Mouse (Mus musculus) erythroblast, embryonic 14.5 days (primary cell): ENCODE data around the gene Ahctf1. TPM values are rescaled to one million over a fixed set of nuclear protein-coding genes. Genes with fewer than 3 reads are reported as not detected.
"Not testable (repeated sequence)": the region's sequence is repeated elsewhere in the genome, so short reads cannot be mapped to it uniquely, and the experiment has no call there.

Source experiments
- H3K27me3 ChIP-seq: 2 replicates; pipeline ENCODE4 v1.6.1; 2012; ENCODE audit warnings: inconsistent platforms; ENCODE audit not compliant: control insufficient read depth
- H3K36me3 ChIP-seq: 2 replicates; pipeline ENCODE4 v1.6.1; 2012; ENCODE audit warnings: mild to moderate bottlenecking, inconsistent platforms; ENCODE audit not compliant: control insufficient read depth
- H3K4me1 ChIP-seq: 2 replicates; pipeline ENCODE4 v1.6.1; 2012; ENCODE audit warnings: inconsistent platforms; ENCODE audit not compliant: control insufficient read depth
- H3K4me3 ChIP-seq: replicated peaks from 2 replicates; pipeline ENCODE3; 2012; ENCODE audit warnings: moderate library complexity, mild to moderate bottlenecking, inconsistent platforms
- H3K9me3 ChIP-seq: 2 replicates; pipeline ENCODE4 v1.6.1; 2012; ENCODE audit warnings: low read length, inconsistent platforms, mixed read lengths; ENCODE audit not compliant: control insufficient read depth
- GATA1 ChIP-seq: IDR thresholded peaks from 2 replicates; pipeline ENCODE4 v1.6.1; 2012; ENCODE audit warnings: low read length, inconsistent platforms, mixed read lengths
- TAL1 ChIP-seq: IDR thresholded peaks from 3 replicates; pipeline ENCODE4 v1.6.1; 2012; ENCODE audit warnings: low read length, inconsistent platforms, mixed read lengths
- polyA plus RNA-seq: library from polyadenylated mRNA; stranded (reverse); fragments of >175 nt; gene quantifications from 2 replicates; pipeline ENCODE4 v1.2.3, GENCODE M21; 2012

Gene Ahctf1
- polyA plus RNA-seq, 1 experiment, result 4.8 TPM

DNA sequence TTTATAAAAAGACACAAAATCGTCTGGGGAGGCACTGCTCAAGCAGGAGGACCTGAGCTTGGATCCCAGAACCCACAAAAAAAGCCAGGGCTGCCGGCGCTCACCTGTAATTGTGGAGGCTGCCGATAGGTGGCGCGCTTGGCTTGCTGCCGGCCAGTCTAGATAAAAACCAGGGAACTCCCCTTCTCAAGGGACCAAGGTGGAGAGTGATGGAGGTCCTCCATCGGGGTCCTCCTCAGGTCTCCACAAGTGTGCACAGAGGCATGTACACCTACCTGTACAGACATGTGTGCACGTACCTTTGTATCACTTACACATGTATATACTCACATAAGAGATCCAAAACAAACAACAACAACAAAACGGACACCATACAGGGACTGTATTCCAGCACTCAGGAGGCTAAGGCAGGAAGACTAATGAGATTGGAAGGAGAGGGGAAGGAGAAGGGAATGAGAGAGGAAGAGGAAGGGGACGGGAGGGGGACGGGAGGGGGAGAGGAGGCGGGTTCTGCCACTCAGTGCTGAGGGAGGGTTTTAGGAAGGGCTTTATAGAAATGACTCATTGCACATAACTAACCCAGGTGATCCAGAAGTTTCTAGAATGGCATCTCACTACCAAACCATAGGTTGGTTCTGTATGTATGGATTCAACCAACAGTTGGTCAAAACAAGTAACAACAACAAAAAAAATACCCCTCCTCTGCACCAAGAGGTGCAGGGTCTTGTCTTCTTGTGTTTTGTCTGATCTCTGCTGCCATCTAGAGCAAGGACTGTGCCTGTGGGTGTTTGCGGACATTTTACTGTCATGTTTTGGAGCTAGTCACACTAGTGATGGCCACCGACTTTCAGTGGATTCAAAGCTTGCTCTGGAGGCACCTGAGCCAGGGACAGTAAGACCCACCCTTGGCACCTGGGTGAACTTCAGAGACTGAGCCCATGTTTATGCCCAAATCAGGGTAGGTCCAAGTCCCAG lies 68.7 kb downstream of the Ahctf1 start:
- Histone ChIP-seq H3K4me3 (no peak overlapping the region), H3K27me3 (peaks cover 4% of the 10 kb centered on the region; the same call in 1 of the 2 replicates), H3K9me3 (no peaks in the 10 kb centered on the region), H3K4me1 (peaks cover 4% of the 10 kb centered on the region), H3K36me3 (no peaks in the 10 kb centered on the region)
- TF ChIP-seq GATA1, result no peak
- TF ChIP-seq TAL1, result no peak

DNA sequence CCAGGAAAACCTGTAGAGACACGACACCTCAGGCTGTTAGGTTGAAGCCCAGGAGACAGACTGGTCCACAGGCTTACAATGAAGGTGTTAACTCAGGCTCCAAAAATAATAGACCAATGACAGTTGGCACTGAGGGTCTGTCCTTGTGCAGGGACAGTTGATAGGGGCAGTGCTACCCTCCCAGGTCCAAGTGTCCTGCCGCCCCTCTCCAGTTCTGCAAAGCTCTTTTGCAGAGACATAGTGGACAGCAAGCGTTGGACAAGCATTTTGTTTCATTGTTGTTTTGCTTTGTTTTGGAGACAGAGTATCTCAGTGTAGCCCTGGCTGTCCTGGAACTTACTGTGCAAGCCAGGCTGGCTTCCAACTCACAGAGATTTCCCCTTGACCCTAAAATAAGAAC lies 72.1 kb downstream of the Ahctf1 start:
- H3K9me3 ChIP-seq, result peaks cover 5% of the 10 kb centered on the region; the same call in 1 of the 2 replicates
- peaks cover 4% of the 10 kb centered on the region for H3K4me1 ChIP-seq
- peaks cover 4% of the 10 kb centered on the region; the same call in 1 of the 2 replicates for H3K27me3 ChIP-seq
- H3K4me3 ChIP-seq, result no peak overlapping the region
- no peaks in the 10 kb centered on the region for H3K36me3 ChIP-seq
- no peak for TF ChIP-seq TAL1
- no peak for TF ChIP-seq GATA1

DNA sequence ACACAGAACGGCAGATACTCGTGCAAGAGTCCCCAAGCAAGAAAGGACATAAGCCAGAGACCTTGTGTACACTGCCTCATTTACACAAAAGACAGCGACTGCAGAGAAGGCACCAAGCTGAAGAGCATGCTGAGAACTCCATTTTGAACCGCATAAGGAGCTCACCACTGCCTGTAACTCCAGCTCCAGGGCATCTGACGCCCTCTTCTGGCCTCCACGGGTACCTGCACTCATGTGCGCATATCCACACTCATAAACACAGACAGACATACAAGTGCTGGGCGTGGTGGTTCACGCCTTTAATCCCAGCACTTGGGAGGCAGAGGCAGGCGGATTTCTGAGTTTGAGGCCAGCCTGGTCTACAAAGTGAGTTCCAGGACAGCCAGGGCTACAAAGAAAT lies 74.8 kb downstream of the Ahctf1 start:
- no peaks in the 10 kb centered on the region for H3K4me1 ChIP-seq
- TF ChIP-seq TAL1, result no peak
- no peak for TF ChIP-seq GATA1
- H3K36me3 ChIP-seq, result no peaks in the 10 kb centered on the region
- H3K27me3 ChIP-seq, result peaks cover 5% of the 10 kb centered on the region
- H3K9me3 ChIP-seq, result peaks cover 5% of the 10 kb centered on the region; the same call in 1 of the 2 replicates
- no peak overlapping the region for H3K4me3 ChIP-seq

DNA sequence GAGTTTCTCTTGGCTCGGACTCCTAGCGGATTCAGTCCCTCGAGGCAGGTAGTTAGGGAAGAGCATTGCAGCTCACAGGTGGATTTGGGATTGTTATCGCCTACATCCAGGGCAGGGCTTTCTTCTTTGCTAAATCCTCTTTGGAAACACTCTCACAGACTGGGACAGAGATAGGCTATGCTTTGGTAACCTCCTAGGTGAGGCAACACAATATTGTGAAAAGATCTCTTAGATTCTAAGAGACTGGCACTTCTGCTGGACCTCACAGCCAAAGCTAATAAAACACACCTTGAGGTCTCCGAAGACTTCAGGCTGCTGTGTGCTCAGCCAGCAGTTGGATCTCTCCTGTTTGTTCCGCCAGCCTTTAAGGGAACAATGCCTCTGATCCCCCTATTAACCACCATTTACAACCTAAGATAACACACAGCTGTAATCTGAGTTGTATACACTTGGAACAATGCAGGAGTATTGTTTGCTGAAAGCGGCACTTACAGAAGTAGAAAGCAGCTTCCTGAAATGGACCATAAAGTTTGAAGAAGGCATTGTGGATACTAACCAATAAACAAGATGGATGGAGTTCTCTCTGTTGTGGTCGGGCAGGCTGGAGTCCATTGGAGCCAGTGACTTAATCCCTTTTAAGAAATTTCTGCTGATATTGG lies 80.5 kb downstream of the Ahctf1 start:
- no peak for TF ChIP-seq TAL1
- TF ChIP-seq GATA1, result no peak
- Histone ChIP-seq H3K4me3 (no peak overlapping the region), H3K4me1 (no peaks in the 10 kb centered on the region), H3K27me3 (peaks cover 14% of the 10 kb centered on the region), H3K36me3 (no peaks in the 10 kb centered on the region), H3K9me3 (no peaks in the 10 kb centered on the region)

DNA sequence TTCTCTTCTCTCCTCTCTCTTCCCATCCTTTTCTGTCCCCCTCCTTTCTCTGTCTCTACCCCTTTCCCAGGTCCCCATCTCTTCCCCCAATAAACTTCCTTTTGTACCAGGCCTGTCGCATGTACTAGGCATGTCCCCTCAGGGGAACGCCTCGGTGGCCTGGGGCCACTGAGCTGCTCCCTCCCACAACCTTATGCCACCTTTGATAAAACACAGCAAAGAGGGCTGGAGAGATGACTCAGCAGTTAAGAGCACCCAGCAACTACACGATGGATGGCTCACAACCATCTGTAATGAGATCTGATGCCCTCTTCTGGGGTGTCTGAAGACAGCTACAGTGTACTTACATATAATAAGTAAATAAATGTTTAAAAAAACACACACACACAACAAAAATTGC lies 87.7 kb downstream of the Ahctf1 start:
- H3K4me1 ChIP-seq, result peaks cover 10% of the 10 kb centered on the region
- H3K9me3 ChIP-seq, result peaks cover 14% of the 10 kb centered on the region
- TF ChIP-seq GATA1 (no peak), TAL1 (no peak)
- no peaks in the 10 kb centered on the region for H3K36me3 ChIP-seq
- H3K4me3 ChIP-seq, result no peak overlapping the region
- no peaks in the 10 kb centered on the region for H3K27me3 ChIP-seq

DNA sequence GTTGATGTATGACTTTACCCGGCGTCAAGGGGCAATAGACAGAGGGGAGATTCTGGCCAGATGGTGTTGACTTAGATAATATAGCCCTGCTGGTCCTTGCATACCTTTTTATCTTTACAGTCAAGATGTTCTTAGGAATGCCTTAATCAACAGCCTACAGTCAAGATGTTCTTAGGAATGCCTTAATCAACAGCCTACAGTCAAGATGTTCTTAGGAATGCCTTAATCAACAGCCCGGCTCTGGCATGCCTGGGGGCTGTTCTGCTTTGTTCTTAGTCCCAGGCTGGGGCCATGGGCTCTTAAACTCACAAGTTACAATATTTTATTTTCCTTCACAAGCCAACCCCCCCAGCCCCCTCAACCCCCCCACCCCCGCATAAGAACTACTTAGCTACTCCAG lies 88.2 kb downstream of the Ahctf1 start:
- H3K36me3 ChIP-seq, H3K4me3 ChIP-seq, H3K4me1 ChIP-seq, H3K27me3 ChIP-seq: not testable (repeated sequence)
- H3K9me3 ChIP-seq, result peaks cover 14% of the 10 kb centered on the region

DNA sequence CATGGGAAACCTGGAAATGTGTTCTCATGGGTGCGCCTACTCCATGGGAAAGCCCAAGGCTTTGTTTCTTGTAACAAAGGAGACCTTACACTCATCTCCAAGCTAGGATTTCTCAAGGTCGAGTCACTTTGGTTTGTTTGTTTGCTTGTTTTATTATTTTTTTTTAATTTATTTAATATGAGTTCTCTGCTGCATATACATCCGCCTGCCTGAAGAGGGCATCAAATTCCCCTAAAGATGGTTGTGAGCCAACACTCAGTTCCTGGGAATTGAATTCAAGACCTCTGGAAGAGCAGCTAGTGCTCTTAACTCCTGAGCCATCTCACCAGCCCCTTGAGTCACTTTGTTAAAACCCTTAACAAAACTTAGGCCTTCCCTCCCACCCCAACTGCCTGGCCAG lies 90.1 kb downstream of the Ahctf1 start:
- H3K9me3 ChIP-seq, result peaks cover 14% of the 10 kb centered on the region
- TF ChIP-seq TAL1 (no peak), GATA1 (no peak)
- no peak overlapping the region for H3K4me3 ChIP-seq
- peaks cover 10% of the 10 kb centered on the region for H3K4me1 ChIP-seq
- H3K27me3 ChIP-seq, result no peaks in the 10 kb centered on the region
- H3K36me3 ChIP-seq, result no peaks in the 10 kb centered on the region

DNA sequence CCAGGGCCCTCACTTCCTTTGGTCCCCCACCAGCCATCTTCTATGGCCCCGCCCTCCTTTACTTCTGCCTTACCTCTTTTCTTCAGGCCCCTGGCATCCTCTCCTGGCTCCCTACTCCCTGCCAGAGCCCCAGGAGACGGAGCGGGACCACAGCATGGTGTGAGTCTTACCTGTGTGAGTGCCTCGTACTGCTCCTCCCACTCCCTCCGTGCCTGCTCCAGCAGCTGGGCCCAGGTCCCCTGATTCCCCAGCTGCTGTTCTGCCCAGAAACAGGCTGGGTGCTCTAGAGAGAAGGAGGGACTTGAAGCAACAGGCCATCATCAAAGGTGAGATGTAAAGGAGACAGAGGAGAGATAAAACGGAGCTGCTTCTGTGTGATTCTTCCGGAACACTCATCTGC lies 90.8 kb downstream of the Ahctf1 start:
- Histone ChIP-seq H3K36me3 (no peaks in the 10 kb centered on the region), H3K9me3 (peaks cover 14% of the 10 kb centered on the region), H3K4me3 (no peak overlapping the region), H3K27me3 (no peaks in the 10 kb centered on the region), H3K4me1 (peaks cover 10% of the 10 kb centered on the region)
- no peak for TF ChIP-seq TAL1
- TF ChIP-seq GATA1, result no peak

DNA sequence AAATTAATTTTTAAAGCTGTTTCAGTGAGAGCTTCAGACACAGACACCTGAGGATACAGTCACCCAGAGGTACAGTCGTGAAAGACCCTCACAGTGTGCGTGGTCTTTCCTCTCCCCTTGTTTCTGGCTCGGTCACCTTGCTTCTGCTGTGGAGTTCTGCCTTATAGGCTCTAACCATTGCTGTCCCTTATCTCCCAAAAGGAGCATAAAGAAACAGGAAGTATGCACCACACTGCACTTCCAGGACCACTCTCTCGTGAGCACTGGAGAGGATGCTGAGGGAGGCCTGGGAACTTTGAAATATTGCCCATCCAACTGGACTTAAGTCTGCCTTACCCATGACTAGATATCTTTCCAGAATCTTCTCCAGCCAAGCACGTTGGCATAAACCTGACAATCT lies 92.7 kb downstream of the Ahctf1 start:
- TF ChIP-seq TAL1 (no peak), GATA1 (no peak)
- Histone ChIP-seq H3K4me1 (peaks cover 2% of the 10 kb centered on the region), H3K4me3 (no peak overlapping the region), H3K9me3 (peaks cover 11% of the 10 kb centered on the region), H3K36me3 (no peaks in the 10 kb centered on the region), H3K27me3 (no peaks in the 10 kb centered on the region)
